Mouse (Mus musculus): ENCODE results near the gene Gm10644. TPM values are rescaled to one million over a fixed set of nuclear protein-coding genes. Genes with fewer than 3 reads are reported as not detected.

Gm10644 gene
- under 1 TPM in 1 of 2 experiments, not detected in 1; 0.11 TPM for total RNA-seq (2021)

DNA sequence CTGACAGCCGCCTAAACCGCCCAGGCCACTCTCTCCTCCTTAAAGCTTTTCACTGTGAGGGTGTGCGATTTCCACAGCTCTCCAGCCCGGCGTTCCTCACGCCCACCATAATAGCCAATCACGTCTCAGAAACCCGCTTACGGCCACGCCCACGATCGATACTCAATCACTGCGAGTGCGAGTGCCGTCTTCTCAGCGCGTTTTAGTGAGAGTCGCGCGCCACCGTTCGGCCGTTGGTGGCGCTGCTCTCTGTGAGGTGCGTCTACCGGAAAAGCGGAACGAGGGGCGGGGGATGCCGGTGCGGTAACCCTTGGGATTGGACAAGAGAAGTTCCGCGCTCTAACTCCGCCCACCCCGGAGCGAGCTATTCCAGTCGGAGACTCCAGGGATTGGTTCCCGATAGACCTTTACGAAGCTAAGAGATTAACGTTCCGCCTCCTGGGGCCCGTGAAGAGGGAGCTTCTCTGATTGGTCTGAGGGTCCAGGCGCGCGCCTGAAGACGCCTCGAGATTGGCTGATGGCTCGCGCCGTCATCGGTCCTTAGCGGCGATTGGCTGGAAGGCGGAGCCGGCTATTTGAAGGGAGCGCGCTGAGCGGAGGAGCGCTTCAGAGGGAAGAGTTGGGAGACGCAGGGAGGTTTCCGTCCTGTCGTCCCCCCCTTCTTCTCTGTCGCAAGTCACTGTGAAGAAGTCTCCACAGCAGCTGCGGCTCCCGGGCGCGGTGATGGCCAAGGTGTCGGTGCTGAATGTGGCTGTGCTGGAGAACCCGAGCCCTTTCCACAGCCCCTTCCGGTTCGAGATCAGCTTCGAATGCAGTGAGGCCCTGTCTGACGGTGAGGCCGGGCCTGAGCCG, at the start of gene Gm10644, which contains the start of gene Asf1b:
Gene Gm10644, minus strand, starts transcription at position 100 of the 852 bp plus-strand sequence.
Gene Asf1b, plus strand, starts transcription at position 402 of the 852 bp plus-strand sequence.
- intact Hi-C loops (cut with DNase I): loop anchor here (10.0 kb wide), 1 partner anchor 231 kb away; no protein-coding TSS in a partner anchor
- DNase-seq (ENCODE audit: extremely low spot score in 1 of 2, low spot score in 2 of 2): peak; percentile 99 to 100

GRCm38 (mm10) chr8:84004533-84005201, 49.7 kb upstream of the Gm10644 start:
- DNase-seq (ENCODE audit: extremely low spot score in 1 of 2, low spot score in 2 of 2): peak; percentile 89 to 96
- intact Hi-C loops (cut with DNase I): no loop called here

DNA sequence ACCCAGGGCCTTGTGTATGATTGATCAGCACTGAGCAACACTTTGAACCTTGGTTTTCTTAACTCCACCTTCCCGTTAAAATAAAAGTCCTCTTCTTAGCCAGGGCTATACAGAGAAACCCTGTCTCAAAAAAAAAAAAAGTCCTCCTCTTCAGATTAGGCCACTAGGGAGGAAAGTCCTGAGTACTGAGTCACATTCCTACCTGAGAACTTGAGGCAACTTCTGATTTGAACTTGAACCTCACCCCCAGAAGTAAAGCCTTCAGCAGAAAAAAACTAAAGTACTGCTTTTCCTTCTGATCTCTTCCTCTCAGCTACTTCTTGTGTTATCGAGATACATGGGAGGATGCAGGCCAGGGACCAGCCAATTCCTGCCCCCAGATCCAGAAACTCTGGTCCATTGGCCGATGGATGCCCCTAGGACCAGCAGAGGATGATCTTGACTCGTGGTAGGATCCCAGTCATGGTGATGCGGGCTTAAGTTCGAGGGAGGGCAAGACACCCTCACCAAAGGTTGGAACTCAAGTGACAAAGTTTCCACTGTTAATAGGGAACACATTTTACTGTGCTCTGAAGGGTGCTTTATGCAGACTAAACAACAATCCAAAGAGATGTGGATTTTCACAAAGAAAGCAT, 48.7 kb upstream of the Gm10644 start:
- intact Hi-C loops (cut with DNase I): no loop called here
- no peak for DNase-seq (ENCODE audit: extremely low spot score in 1 of 2, low spot score in 2 of 2)

GRCm38 (mm10) chr8:84002957-84003611, 48.1 kb upstream of the Gm10644 start:
- DNase-seq (ENCODE audit: extremely low spot score in 1 of 2, low spot score in 2 of 2): no peak
- intact Hi-C loops (cut with DNase I): no loop called here

- intact Hi-C loops (cut with DNase I): no loop called here
- peak in 1 of 2 experiments; percentile 47 for DNase-seq (ENCODE audit: extremely low spot score in 1 of 2, low spot score in 2 of 2)
Observed at GRCm38 (mm10) chr8:84001281-84002000, 46.4 kb upstream of the Gm10644 start, which contains the start of gene 1700067K01Rik. Gene 1700067K01Rik, plus strand, starts transcription at chr8:84001502.

- DNase-seq (ENCODE audit: extremely low spot score in 1 of 2, low spot score in 2 of 2): no peak
- intact Hi-C loops (cut with DNase I): no loop called here
Observed at GRCm38 (mm10) chr8:83999825-84000224, 44.8 kb upstream of the Gm10644 start.

GRCm38 (mm10) chr8:83999057-83999705, 44.2 kb upstream of the Gm10644 start:
- intact Hi-C loops (cut with DNase I): no loop called here
- no peak for DNase-seq (ENCODE audit: extremely low spot score in 1 of 2, low spot score in 2 of 2)

DNA sequence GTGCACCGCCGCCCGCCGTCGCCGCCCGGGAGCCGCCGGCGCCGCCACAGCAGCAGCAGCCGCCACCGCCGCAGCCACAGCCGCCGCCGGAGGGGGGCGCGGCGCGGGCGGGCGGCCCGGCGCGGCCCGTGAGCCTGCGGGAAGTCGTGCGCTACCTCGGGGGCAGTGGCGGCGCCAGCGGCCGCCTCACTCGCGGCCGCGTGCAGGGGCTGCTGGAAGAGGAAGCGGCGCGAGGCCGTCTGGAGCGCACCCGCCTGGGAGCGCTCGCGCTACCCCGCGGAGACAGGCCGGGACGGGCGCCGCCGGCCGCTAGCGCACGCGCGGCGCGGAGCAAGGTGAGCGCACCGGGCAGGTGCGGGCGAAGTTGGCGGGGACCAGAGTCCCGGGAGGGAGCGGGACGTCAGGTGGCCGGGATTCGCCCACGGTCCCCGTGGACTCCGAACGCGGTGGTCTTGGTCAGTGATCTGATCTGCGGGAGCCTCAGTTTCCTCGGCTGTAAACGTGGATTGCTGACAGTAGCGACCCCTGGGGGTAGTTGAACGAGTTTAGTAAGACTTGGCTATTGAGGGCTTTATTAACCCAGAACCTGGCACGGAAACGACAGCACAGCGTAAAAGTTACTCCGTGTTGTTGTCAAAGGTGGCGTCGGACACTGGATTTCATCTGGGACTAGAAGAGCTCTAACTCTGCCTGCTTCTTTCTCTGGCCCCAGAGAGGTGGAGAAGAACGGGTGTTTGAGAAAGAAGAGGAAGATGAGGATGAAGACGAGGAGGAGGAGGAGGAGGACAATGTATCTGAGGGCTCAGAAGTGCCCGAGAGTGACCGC, 43.4 kb upstream of the Gm10644 start:
- intact Hi-C loops (cut with DNase I): no loop called here
- DNase-seq (ENCODE audit: extremely low spot score in 1 of 2, low spot score in 2 of 2): peak in 1 of 2 experiments; percentile 74

- intact Hi-C loops (cut with DNase I): no loop called here
- DNase-seq (ENCODE audit: extremely low spot score in 1 of 2, low spot score in 2 of 2): peak in 1 of 2 experiments; percentile 78
Observed at GRCm38 (mm10) chr8:83997511-83998141, 42.6 kb upstream of the Gm10644 start, which contains the start of gene Samd1. Gene Samd1, plus strand, starts transcription at chr8:83997672.

GRCm38 (mm10) chr8:83996567-83997505, 41.8 kb upstream of the Gm10644 start:
- intact Hi-C loops (cut with DNase I): no loop called here
- peak; percentile 66 to 95 for DNase-seq (ENCODE audit: extremely low spot score in 1 of 2, low spot score in 2 of 2)

DNA sequence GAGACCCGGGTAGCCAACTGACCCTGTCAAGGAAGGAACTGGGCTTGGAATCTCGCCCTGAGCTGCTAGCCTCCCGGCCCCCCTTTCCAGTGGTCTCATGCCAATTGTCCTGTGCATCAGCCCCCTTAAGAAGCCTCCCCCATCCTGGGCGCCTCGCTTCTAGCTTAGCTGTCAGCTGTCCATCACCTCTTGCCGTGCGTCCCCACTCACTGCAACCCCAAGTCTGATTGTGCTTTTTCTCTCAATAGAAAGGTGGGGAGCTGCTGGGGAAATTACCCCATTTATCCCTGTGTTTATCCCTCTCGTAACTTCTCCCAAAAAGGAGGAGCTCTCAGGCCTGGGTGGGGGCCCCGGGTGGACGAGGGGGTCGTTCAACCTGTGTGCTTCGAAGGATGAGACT, 41.0 kb upstream of the Gm10644 start:
- intact Hi-C loops (cut with DNase I): no loop called here
- DNase-seq (ENCODE audit: extremely low spot score in 1 of 2, low spot score in 2 of 2): peak in 1 of 2 experiments; percentile 42

GRCm38 (mm10) chr8:83994030-83994429, 39.0 kb upstream of the Gm10644 start:
- DNase-seq (ENCODE audit: extremely low spot score in 1 of 2, low spot score in 2 of 2): no peak
- intact Hi-C loops (cut with DNase I): no loop called here

DNA sequence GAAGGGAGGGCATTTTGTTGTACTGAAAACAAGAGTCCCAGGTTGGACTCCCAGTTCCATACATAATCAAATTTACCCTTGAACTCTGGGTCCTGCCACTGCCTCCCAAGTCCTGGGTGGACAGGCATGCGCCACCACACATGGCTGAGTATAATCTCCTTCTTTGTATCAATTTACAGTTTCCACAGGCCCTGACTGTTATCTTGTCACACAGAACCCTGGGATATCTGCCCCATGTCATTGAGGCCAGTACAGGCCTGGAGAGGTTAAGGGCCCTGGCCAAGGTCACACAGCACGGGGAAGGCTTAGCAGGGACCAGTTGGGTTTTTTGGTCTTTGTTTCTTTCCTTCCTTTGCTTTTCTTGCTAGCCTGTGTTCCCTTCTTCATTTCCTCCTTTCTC, 37.5 kb upstream of the Gm10644 start:
- intact Hi-C loops (cut with DNase I): no loop called here

GRCm38 (mm10) chr8:83990170-83990569, 35.2 kb upstream of the Gm10644 start:
- no peak for DNase-seq (ENCODE audit: extremely low spot score in 1 of 2, low spot score in 2 of 2)
- intact Hi-C loops (cut with DNase I): no loop called here

More for the DNA sequence above, 37.5 kb upstream of the Gm10644 start:
- no peak for DNase-seq (ENCODE audit: extremely low spot score in 1 of 2, low spot score in 2 of 2)

- DNase-seq (ENCODE audit: extremely low spot score in 1 of 2, low spot score in 2 of 2): no peak
- intact Hi-C loops (cut with DNase I): no loop called here
Observed at GRCm38 (mm10) chr8:83989243-83989642, 34.2 kb upstream of the Gm10644 start.

All from left cerebral cortex, postnatal 10 days (tissue).